Comparison of ENCODE assay signal across 8 mouse cellular contexts in genomic region chr16:42340021-42340768, GRCm38 (mm10). TPM values are rescaled to one million over a fixed set of nuclear protein-coding genes. Genes with fewer than 3 reads are reported as not detected.
DNase-seq lines count a peak whose midpoint lies in the region; ATAC-seq and TF ChIP-seq lines count a peak whose summit lies in the region.

Gene Gap43, minus strand, starts transcription at chr16:42340651.

- DNase-seq in cerebellum, adult 9-11 months, result peak; percentile 48
- DNase-seq in cerebellum, adult 8-10 months, result no peak
- peak; percentile 14 for DNase-seq in 3T3-L1 (ENCODE audit: low read depth, low spot score)
- peak in 1 of 2 experiments; percentile 40 for DNase-seq in left cerebral cortex, postnatal 25 days (ENCODE audit: low spot score in 2 of 2)
- no peak for DNase-seq in natural killer cell, adult 2 months (ENCODE audit: low spot score in 2 of 2)
- DNase-seq in adrenal gland, postnatal 36 days, result no peak

- H3K27me3 ChIP-seq in neural tube, embryonic 13.5 days, result no peaks in the 10 kb centered on the region

- H3K4me1 ChIP-seq in embryonic fibroblast, embryonic 13.5 days (ENCODE audit: control insufficient read depth, insufficient read depth, low read length), result no peaks in the 10 kb centered on the region
- H3K4me1 ChIP-seq in neural tube, embryonic 13.5 days (replicated peaks), result peaks cover 48% of the 10 kb centered on the region

- intact Hi-C loops in left cerebral cortex, postnatal 25 days (cut with DNase I), result loop anchor here (10.0 kb wide), 1 partner anchor 445 kb away; no protein-coding TSS in a partner anchor

- H3K9ac ChIP-seq in neural tube, embryonic 13.5 days, result peak within 1 kb of the TSS; percentile 85

- no peaks in the 10 kb centered on the region for H3K9me3 ChIP-seq in neural tube, embryonic 13.5 days

- peak within 1 kb of the TSS; percentile 64 for H3K4me2 ChIP-seq in neural tube, embryonic 13.5 days

- peak within 1 kb of the TSS; percentile 65 for H3K4me3 ChIP-seq in embryonic fibroblast, embryonic 13.5 days (ENCODE audit: insufficient read depth, low read length)
- H3K4me3 ChIP-seq in neural tube, embryonic 13.5 days, result peak within 1 kb of the TSS; percentile 63

- no peaks in the 10 kb centered on the region for H3K36me3 ChIP-seq in neural tube, embryonic 13.5 days

- no peak within 1 kb of the TSS for H3K27ac ChIP-seq in embryonic fibroblast, embryonic 13.5 days (ENCODE audit: insufficient read depth, low read length)
- H3K27ac ChIP-seq in neural tube, embryonic 13.5 days (replicated peaks), result peak within 1 kb of the TSS; percentile 89

- TF ChIP-seq POLR2A in embryonic fibroblast, embryonic 13.5 days (IDR thresholded peaks at IDR 0.05; ENCODE audit: low read depth, low read length), result peak; percentile 13; the same call in 1 of the 2 replicates

- ATAC-seq in neural tube, embryonic 13.5 days (ENCODE audit: low read depth), result peak; percentile 87

- under 1% methylated on average over 18 of the region's 18 CpGs for WGBS in neural tube, embryonic 13.5 days

- TF ChIP-seq CTCF in embryonic fibroblast, embryonic 13.5 days (IDR thresholded peaks at IDR 0.05; ENCODE audit: borderline replicate concordance, insufficient read depth, low read length), result no peak

RNA-seq across cellular contexts. Expression of gene Gap43, which starts in this region (rescaled TPM):
- 32.3 and 67.6 TPM in 2 replicates for polyA plus RNA-seq in embryonic fibroblast, embryonic 13.5 days (2011; ENCODE audit: insufficient read length, low read depth, missing spikeins)
- total RNA-seq in left cerebral cortex, postnatal 25 days (2021), result 100 to 1,000 TPM; 344 to 355 TPM
- 1,023 and 1,039 TPM in 2 replicates for polyA plus RNA-seq in neural tube, embryonic 13.5 days (2015; fragmentation: Nextera tagmentation; extraction: Ambion mirVana)
- total RNA-seq in adrenal gland, postnatal 36 days (2021), result 1 to 10 TPM; 1.4 to 2.2 TPM

Comparison
In these comparisons a context has a peak if more than half of its experiments do, and no peak if none do; other contexts are left out.
1. RNA of gene Gap43 (total RNA-seq): 344 to 355 TPM in left cerebral cortex, postnatal 25 days; 1.4 to 2.2 TPM in adrenal gland, postnatal 36 days; every median in the first group is over 100 times any median in the second.
2. RNA of gene Gap43 (polyA plus RNA-seq): 1,023 to 1,039 TPM in neural tube, embryonic 13.5 days; 32.3 to 67.6 TPM in embryonic fibroblast, embryonic 13.5 days; every median in the first group is over 10 times any median in the second.
3. DNase-seq: peak in cerebellum, adult 9-11 months (single experiment) and 3T3-L1 (single experiment); none in cerebellum, adult 8-10 months (single experiment), natural killer cell, adult 2 months (0 of 2) and adrenal gland, postnatal 36 days (0 of 2).